Mouse (Mus musculus) stomach, embryonic 14.5 days (tissue): ENCODE measurements around the gene Phlda1. TPM values are rescaled to one million over a fixed set of nuclear protein-coding genes. Genes with fewer than 3 reads are reported as not detected.
A peak's percentile ranks its signal among the peaks of the same experiment; 100 is the strongest.

ENCODE experiments used
- ATAC-seq: fragments of 200-750 bp; cut with Nextera tagmentation; 2 replicates; pipeline ENCODE4 v1.8.0; 2017; ENCODE audit warnings: low read depth, moderate TSS enrichment; ENCODE audit not compliant: insufficient number of reproducible peaks, insufficient read depth, low FRiP score
- H3K27ac ChIP-seq: fragments of 300-500 bp; sonication (generic); 2 replicates; pipeline ENCODE4 v1.5.1; 2014; ENCODE audit warnings: mild to moderate bottlenecking, low read length, moderate library complexity, mixed read lengths
- H3K27me3 ChIP-seq: fragments of 300-500 bp; sonication (generic); 2 replicates; pipeline ENCODE4 v1.6.1; 2014; ENCODE audit warnings: low read length, control low read depth, mixed read lengths; ENCODE audit not compliant: control insufficient read depth, insufficient read depth
- H3K36me3 ChIP-seq: fragments of 300-500 bp; sonication (generic); 2 replicates; pipeline ENCODE4 v1.6.1; 2014; ENCODE audit warnings: mild to moderate bottlenecking, control low read depth, low read length, moderate library complexity, mixed read lengths; ENCODE audit not compliant: control insufficient read depth, insufficient read depth
- H3K4me1 ChIP-seq: fragments of 300-500 bp; sonication (generic); 2 replicates; pipeline ENCODE4 v1.6.1; 2014; ENCODE audit warnings: low read length, control low read depth, mixed read lengths; ENCODE audit not compliant: control insufficient read depth, insufficient read depth
- H3K4me2 ChIP-seq: fragments of 300-500 bp; sonication (generic); replicated peaks from 2 replicates; pipeline ENCODE4 v1.6.1; 2014; ENCODE audit warnings: low read depth, low read length, control low read depth
- H3K4me3 ChIP-seq: fragments of 300-500 bp; sonication (generic); 2 replicates; pipeline ENCODE4 v1.5.1; 2014; ENCODE audit warnings: low read depth, low read length, control low read depth
- H3K9ac ChIP-seq: fragments of 300-500 bp; sonication (generic); replicated peaks from 2 replicates; pipeline ENCODE4 v1.6.1; 2014; ENCODE audit warnings: low read depth, mild to moderate bottlenecking, control low read depth, low read length, moderate library complexity, mixed read lengths
- H3K9me3 ChIP-seq: fragments of 300-500 bp; sonication (generic); 2 replicates; pipeline ENCODE4 v1.6.1; 2016; ENCODE audit warnings: low read depth, low read length, control low read depth; ENCODE audit not compliant: control insufficient read depth
- WGBS: fragments of 180-500 bp; shearing (Covaris S2); extraction: QIAGEN DNeasy Blood & Tissue Kit; methylation state at CpG from one replicate; pipeline ENCODE4 v1.1.7; 2014; 5-methylcytosine and 5-hydroxymethylcytosine counted together
- polyA plus RNA-seq: library from polyadenylated mRNA; unstranded; fragments of >200 nt; fragmentation: Nextera tagmentation; extraction: Ambion mirVana; gene quantifications from 2 replicates; pipeline ENCODE4 v1.2.1, GENCODE M21; 2014

Phlda1 gene
- polyA plus RNA-seq, 1 experiment from 2014 or later, result 56.3 TPM

- 88% methylated on average over 5 of the region's 5 CpGs for WGBS
- H3K4me3 ChIP-seq, result no peak overlapping the region
- H3K9me3 ChIP-seq, result no peaks in the 10 kb centered on the region
- no peak overlapping the region for H3K9ac ChIP-seq
- ATAC-seq, result no peak
- peaks cover 47% of the 10 kb centered on the region for H3K4me1 ChIP-seq
- H3K4me2 ChIP-seq, result no peak overlapping the region
- H3K27me3 ChIP-seq, result no peaks in the 10 kb centered on the region
- no peaks in the 10 kb centered on the region for H3K36me3 ChIP-seq
- H3K27ac ChIP-seq, result no peak overlapping the region; the same call in 1 of the 2 replicates
Measured at GRCm38 (mm10) chr10:111554651-111555050, 48.6 kb downstream of the Phlda1 start.

- H3K27me3 ChIP-seq, result no peaks in the 10 kb centered on the region
- H3K4me1 ChIP-seq, result peaks cover 35% of the 10 kb centered on the region
- H3K9ac ChIP-seq, result no peak overlapping the region
- ATAC-seq, result 0 out of 2 replicates have a peak, but pooled peaks have one; percentile 55
- no peak overlapping the region for H3K4me2 ChIP-seq
- no peak overlapping the region for H3K27ac ChIP-seq
- no peaks in the 10 kb centered on the region for H3K9me3 ChIP-seq
- no peak overlapping the region for H3K4me3 ChIP-seq
- no peaks in the 10 kb centered on the region for H3K36me3 ChIP-seq
- 48% methylated on average over 5 of the region's 5 CpGs for WGBS
Measured at GRCm38 (mm10) chr10:111558211-111558610, 52.1 kb downstream of the Phlda1 start.

Other genes with a start within 250 kb of the Phlda1 start
- 4.9 and 6.0 TPM in 2 replicates for gene Bbs10, start 207.6 kb upstream of the Phlda1 start, polyA plus RNA-seq
- gene Nap1l1, start 33.1 kb upstream of the Phlda1 start, polyA plus RNA-seq, result 272 and 277 TPM in 2 replicates